Mouse (Mus musculus): ENCODE data around the gene Sdha. TPM values are rescaled to one million over a fixed set of nuclear protein-coding genes. Genes with fewer than 3 reads are reported as not detected.

Gene Sdha
- 100 to 1,000 TPM; 350 to 353 TPM for total RNA-seq (2021)
- long read RNA-seq, experiment 1, transcript Sdha-201 (15 exons, 2,900 nt): major isoform, 557 of 639 reads
- long read RNA-seq, experiment 1, partial matches to known transcripts: 60 of 639 reads
- long read RNA-seq, experiment 1, other reads (novel, unspliced or antisense): 18 of 639 reads
- long read RNA-seq, experiment 2, transcript Sdha-201 (15 exons, 2,900 nt): major isoform, 415 of 482 reads
- long read RNA-seq, experiment 2, partial matches to known transcripts: 30 of 482 reads
- long read RNA-seq, experiment 2, other reads (novel, unspliced or antisense): 35 of 482 reads

- DNase-seq (ENCODE audit: low spot score in 2 of 2): peak; percentile 95 to 97
These were observed at the start of gene Sdha, which contains the start of gene Ccdc127 for GRCm38 (mm10) chr13:74349566-74350434. TSS of gene Sdha (minus strand) at chr13:74350280. TSS of gene Ccdc127 (plus strand) at chr13:74350309.

- DNase-seq (ENCODE audit: low spot score in 2 of 2): no peak
These were observed 49.3 kb upstream of the Sdha start, which contains the start of gene Ftl1-ps1 for GRCm38 (mm10) chr13:74399298-74399839. TSS of gene Ftl1-ps1 (plus strand) at chr13:74399694.

GRCm38 (mm10) chr13:74391156-74391555 lies 41.1 kb upstream of the Sdha start:
- no peak for DNase-seq (ENCODE audit: low spot score in 2 of 2)

- DNase-seq (ENCODE audit: low spot score in 2 of 2): peak; percentile 76 to 83
These were observed 40.4 kb upstream of the Sdha start, which contains the start of gene Zfp72 for GRCm38 (mm10) chr13:74390371-74390990. TSS of gene Zfp72 (minus strand) at chr13:74390836.

- DNase-seq (ENCODE audit: low spot score in 2 of 2): no peak
These were observed 39.6 kb upstream of the Sdha start for GRCm38 (mm10) chr13:74389730-74390129.

GRCm38 (mm10) chr13:74382289-74382688 lies 32.2 kb upstream of the Sdha start:
- DNase-seq (ENCODE audit: low spot score in 2 of 2): no peak

- no peak for DNase-seq (ENCODE audit: low spot score in 2 of 2)
These were observed 31.6 kb upstream of the Sdha start for GRCm38 (mm10) chr13:74381533-74382276.

- DNase-seq (ENCODE audit: low spot score in 2 of 2): no peak
These were observed 13.8 kb upstream of the Sdha start, which contains the start of gene Lrrc14b for GRCm38 (mm10) chr13:74363859-74364235. TSS of gene Lrrc14b (minus strand) at chr13:74364005.

- no peak for DNase-seq (ENCODE audit: low spot score in 2 of 2)
These were observed 13.2 kb upstream of the Sdha start for GRCm38 (mm10) chr13:74363176-74363858.

- no peak for DNase-seq (ENCODE audit: low spot score in 2 of 2)
These were observed 12.1 kb upstream of the Sdha start for GRCm38 (mm10) chr13:74362218-74362617.

- DNase-seq (ENCODE audit: low spot score in 2 of 2): peak; percentile 4 to 28
These were observed 6.4 kb upstream of the Sdha start for GRCm38 (mm10) chr13:74356491-74356890.

- DNase-seq (ENCODE audit: low spot score in 2 of 2): no peak
These were observed 391 bp upstream of the Sdha start for GRCm38 (mm10) chr13:74350435-74350906.

- DNase-seq (ENCODE audit: low spot score in 2 of 2): no peak
These were observed 9.0 kb downstream of the Sdha start for GRCm38 (mm10) chr13:74341036-74341435.

GRCm38 (mm10) chr13:74329321-74329720 lies 20.8 kb downstream of the Sdha start:
- no peak for DNase-seq (ENCODE audit: low spot score in 2 of 2)

GRCm38 (mm10) chr13:74317170-74317849 lies 32.8 kb downstream of the Sdha start, which contains the start of gene Pdcd6:
TSS of gene Pdcd6 (minus strand) at chr13:74317580.
- peak; percentile 87 to 92 for DNase-seq (ENCODE audit: low spot score in 2 of 2)

- no peak for DNase-seq (ENCODE audit: low spot score in 2 of 2)
These were observed 33.3 kb downstream of the Sdha start for GRCm38 (mm10) chr13:74316789-74317169.

- DNase-seq (ENCODE audit: low spot score in 2 of 2): no peak
These were observed 33.7 kb downstream of the Sdha start for GRCm38 (mm10) chr13:74316386-74316785.

- DNase-seq (ENCODE audit: low spot score in 2 of 2): no peak
These were observed 35.5 kb downstream of the Sdha start for GRCm38 (mm10) chr13:74314616-74315015.

- DNase-seq (ENCODE audit: low spot score in 2 of 2): no peak
These were observed 44.3 kb downstream of the Sdha start for GRCm38 (mm10) chr13:74305780-74306179.

All from left cerebral cortex, adult 18-20 months (tissue).